Mouse (Mus musculus) olfactory bulb, adult 2 months (tissue): ENCODE data around the gene Mrc1.

ENCODE experiments used
- CTCF ChIP-seq: fragments of 200-500 bp; IDR thresholded peaks from 2 replicates; pipeline ENCODE4 v1.5.1; 2012; ENCODE audit warnings: low read depth, mild to moderate bottlenecking, low read length, moderate library complexity; ENCODE audit not compliant: insufficient read depth
- POLR2A ChIP-seq: fragments of 200-500 bp; IDR thresholded peaks from 2 replicates; pipeline ENCODE4 v1.6.1; 2012; ENCODE audit warnings: mild to moderate bottlenecking, low read depth, low read length, moderate library complexity; ENCODE audit not compliant: insufficient read depth

GRCm38 (mm10) chr2:14258345-14258850 is 29.2 kb downstream of the Mrc1 start:
- TF ChIP-seq POLR2A: no peak
- TF ChIP-seq CTCF: no peak
